8 mouse cellular contexts compared by ENCODE assay signal in the genomic region with DNA sequence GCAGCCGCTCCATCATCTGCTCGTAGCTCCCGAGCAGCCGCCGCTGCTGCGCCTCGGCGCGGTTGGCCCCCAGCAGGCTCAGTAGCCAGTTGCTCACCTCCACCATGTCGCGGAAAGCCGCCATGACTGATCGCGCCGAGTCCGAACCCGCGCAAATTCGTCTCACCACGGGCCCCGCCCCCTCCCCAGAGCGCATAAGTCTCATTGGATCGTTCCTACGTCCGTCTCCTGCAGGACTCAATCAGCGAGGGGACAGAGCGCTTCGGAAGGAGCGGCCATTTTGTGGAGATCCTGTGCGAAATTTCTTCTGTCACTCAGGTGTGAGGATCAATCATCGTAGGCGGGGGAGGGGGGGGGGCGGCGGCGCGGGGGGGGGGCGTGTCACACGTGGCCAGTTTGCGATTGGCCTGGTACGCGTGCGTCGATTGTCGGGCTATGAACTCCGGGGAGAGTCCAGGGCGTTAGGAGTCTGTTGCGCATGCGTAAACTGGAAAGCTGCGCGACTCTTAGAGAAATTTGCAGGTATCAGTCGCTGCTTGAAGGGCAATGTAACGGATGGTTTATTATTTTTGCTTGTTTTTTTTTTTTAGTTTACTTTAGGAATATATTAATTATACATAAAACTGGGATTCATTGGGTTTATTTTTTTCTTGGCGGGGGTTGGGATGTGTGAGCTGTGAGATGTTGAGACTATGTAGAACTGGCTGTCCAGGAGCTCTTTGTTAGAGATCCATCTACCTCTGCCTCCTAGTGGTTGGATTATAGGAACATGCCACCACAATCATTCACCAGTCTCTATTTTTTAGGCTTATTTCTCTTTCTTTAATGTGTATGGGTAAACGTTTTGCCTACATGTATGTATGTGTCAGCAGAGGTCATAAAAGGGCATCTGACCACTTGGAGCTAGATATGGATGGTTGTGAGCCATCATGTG. TPM values are rescaled to one million over a fixed set of nuclear protein-coding genes. Genes with fewer than 3 reads are reported as not detected.
DNase-seq lines count a peak whose midpoint lies in the region; ATAC-seq lines count a peak whose summit lies in the region.

A gene (minus strand): TSS at position 149 of the 934 bp plus-strand sequence.

- peak within 1 kb of the TSS; percentile 83 for H3K27ac ChIP-seq in hindbrain, embryonic 14.5 days

- peak within 1 kb of the TSS; percentile 88 for H3K4me2 ChIP-seq in hindbrain, embryonic 14.5 days (replicated peaks)

- H3K36me3 ChIP-seq in hindbrain, embryonic 14.5 days (replicated peaks; ENCODE audit: control insufficient read depth, insufficient read depth): no peaks in the 10 kb centered on the region

- 2% methylated on average over 40 of the region's 54 CpGs for WGBS in hindbrain, embryonic 14.5 days

- H3K27me3 ChIP-seq in hindbrain, embryonic 14.5 days (ENCODE audit: control insufficient read depth, insufficient read depth, low read length): no peaks in the 10 kb centered on the region

- H3K4me1 ChIP-seq in hindbrain, embryonic 14.5 days (replicated peaks; ENCODE audit: control insufficient read depth, insufficient read depth, low read length): peaks cover 5% of the 10 kb centered on the region; the same call in 1 of the 2 replicates

- peak; percentile 100 for DNase-seq in R1 (ENCODE audit: low read depth, low spot score)
- DNase-seq in cerebellum, postnatal 25 days: peak; percentile 96 to 97
- peak; percentile 93 to 94 for DNase-seq in frontal cortex, postnatal 25 days (ENCODE audit: low spot score in 2 of 2)
- DNase-seq in hindbrain, embryonic 14.5 days (ENCODE audit: low spot score): peak; percentile 95
- peak; percentile 93 to 95 for DNase-seq in layer of hippocampus, postnatal 36 days
- DNase-seq in lung, postnatal 36 days: peak; percentile 97
- DNase-seq in retina, postnatal 1 day: peak; percentile 99
- DNase-seq in urinary bladder, adult 18-20 months (ENCODE audit: low spot score in 2 of 2): peak; percentile 91 to 92

- ATAC-seq in hindbrain, embryonic 14.5 days (ENCODE audit: low FRiP score): peak; percentile 96

- H3K9me3 ChIP-seq in hindbrain, embryonic 14.5 days (ENCODE audit: control insufficient read depth, low read length): no peaks in the 10 kb centered on the region

- peak within 1 kb of the TSS; percentile 57 for H3K9ac ChIP-seq in hindbrain, embryonic 14.5 days

- H3K4me3 ChIP-seq in hindbrain, embryonic 14.5 days (replicated peaks; ENCODE audit: low read length): peak within 1 kb of the TSS; percentile 63

RNA-seq across cellular contexts. Expression of the gene that starts here (rescaled TPM):
- polyA plus RNA-seq in hindbrain, embryonic 14.5 days (2014; fragmentation: Nextera tagmentation; extraction: Ambion mirVana): 17.7 and 18.7 TPM in 2 replicates
- total RNA-seq in layer of hippocampus, postnatal 36 days (2021): 1 to 10 TPM; 1.4 to 2.1 TPM

Comparison
In these comparisons a context has a peak if more than half of its experiments do, and no peak if none do; other contexts are left out.
1. Peak in every context shown above with its lines: DNase-seq, ATAC-seq, H3K4me3 ChIP-seq and H3K27ac ChIP-seq.